Mouse (Mus musculus): ENCODE measurements around the gene Apba3.

- TF ChIP-seq CTCF (IDR thresholded peaks at IDR 0.05; ENCODE audit: extremely low read depth, insufficient read length, insufficient replicate concordance, low read depth, low read length) (no peak), POLR2A (IDR thresholded peaks at IDR 0.05; ENCODE audit: low read depth, low read length) (no peak)
These were observed 21.6 kb upstream of the Apba3 start for GRCm38 (mm10) chr10:81245166-81245565.

All from small intestine, adult 2 months (tissue).